Mouse (Mus musculus) brown adipose tissue, adult 24 weeks (tissue): ENCODE data around the gene Krtdap. TPM values are rescaled to one million over a fixed set of nuclear protein-coding genes. Genes with fewer than 3 reads are reported as not detected.
A peak's percentile ranks its signal among the peaks of the same experiment; 100 is the strongest.
"Not testable (repeated sequence)": the region's sequence is repeated elsewhere in the genome, so short reads cannot be mapped to it uniquely, and the experiment has no call there.

Experiments
- H3K27ac ChIP-seq: fragments of 200-500 bp; replicated peaks from 2 replicates; pipeline ENCODE4 v1.5.1; 2012; ENCODE audit warnings: low read depth, mild to moderate bottlenecking, low read length
- H3K4me1 ChIP-seq: fragments of 200-500 bp; 2 replicates; pipeline ENCODE4 v1.6.1; 2012; ENCODE audit warnings: low read length, mixed read lengths; ENCODE audit not compliant: control insufficient read depth, insufficient read depth, insufficient read length
- H3K4me3 ChIP-seq: fragments of 200-500 bp; 2 replicates; pipeline ENCODE4 v1.5.1; 2012; ENCODE audit warnings: low read depth, mild to moderate bottlenecking, low read length, moderate library complexity; ENCODE audit not compliant: insufficient read depth
- polyA plus RNA-seq: library from polyadenylated mRNA; stranded (reverse); fragments of >200 nt; gene quantifications from 2 replicates; pipeline ENCODE4 v1.2.4, GENCODE M21; 2012; ENCODE audit not compliant: missing spikeins, insufficient read depth, insufficient read length

The Krtdap gene
- polyA plus RNA-seq, 1 experiment: 11.5 TPM

DNA sequence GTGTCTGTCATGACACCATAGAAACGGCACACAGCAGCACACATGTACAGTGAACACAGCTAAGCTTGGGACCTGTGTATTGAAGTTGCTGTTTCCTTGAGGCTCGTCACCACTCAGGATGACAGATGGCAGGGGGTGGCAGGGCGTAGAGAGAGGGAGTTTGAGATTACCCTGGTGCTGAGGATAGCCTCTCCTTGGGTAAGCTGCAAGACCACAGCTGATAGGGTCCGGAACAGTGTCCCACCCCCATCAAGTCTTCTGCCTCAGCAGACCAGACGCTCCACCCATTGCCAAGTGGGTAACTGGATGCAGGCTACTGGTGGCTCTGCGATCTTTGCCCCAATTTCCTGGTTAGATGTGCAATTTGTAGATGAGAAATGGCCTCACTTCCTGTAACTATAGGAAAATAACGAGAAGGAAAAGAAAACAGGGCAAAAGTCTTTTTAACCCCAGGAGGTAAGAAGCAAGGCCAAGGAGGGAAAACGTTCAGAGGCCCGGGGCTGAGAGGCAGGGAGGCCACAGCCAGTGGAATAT lies 24.1 kb downstream of the Krtdap start:
- Histone ChIP-seq H3K4me1 (peaks cover 15% of the 10 kb centered on the region), H3K4me3 (no peak overlapping the region), H3K27ac (peak overlapping the region; percentile 93)

DNA sequence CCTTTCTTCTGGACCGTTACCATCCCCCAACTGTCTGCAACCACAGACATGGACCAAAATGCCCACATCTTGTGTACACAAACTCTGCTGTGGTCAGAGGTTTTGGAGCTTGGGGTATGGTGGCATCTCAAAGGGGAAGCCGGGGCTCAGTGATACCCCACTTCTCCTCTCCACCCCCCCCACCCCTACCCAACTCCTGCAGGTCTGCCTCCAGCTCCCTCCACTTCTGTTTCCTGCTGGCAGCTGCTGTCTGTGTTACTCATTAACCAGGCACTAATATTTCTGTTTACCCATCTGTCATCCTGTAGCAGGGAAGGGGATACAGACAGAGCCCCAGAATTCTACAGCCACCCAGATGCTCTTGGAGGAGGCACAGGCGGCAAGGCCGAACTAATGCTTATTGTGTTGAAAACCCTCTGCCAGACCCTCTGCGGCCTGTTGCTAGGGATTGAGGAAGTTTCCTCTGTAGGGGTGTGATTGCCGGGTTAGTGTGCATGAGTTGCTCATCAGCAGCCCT lies 24.7 kb downstream of the Krtdap start:
- Histone ChIP-seq H3K27ac (peak overlapping the region; percentile 61), H3K4me3 (no peak overlapping the region), H3K4me1 (peaks cover 15% of the 10 kb centered on the region)

DNA sequence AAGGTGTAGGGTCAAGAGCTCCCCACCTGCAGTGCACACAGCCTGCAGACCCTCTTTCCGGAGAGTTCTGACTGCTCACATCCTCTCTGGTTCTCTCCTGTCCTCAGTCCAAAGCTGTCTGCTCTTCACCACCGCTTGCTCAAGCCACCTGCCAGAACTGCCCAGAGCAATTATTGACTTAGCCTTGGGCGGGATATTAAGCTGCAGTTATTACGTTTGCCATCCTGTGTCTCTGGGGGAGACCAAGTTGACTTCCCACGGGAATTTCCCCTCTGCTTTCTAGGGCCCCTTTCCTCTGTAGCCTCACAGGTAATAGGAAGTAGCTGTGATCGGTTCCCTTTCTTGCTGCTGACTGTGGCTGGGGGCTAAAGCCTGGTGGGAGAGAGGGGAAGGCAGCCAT lies 32.4 kb downstream of the Krtdap start:
- Histone ChIP-seq H3K4me3 (no peak overlapping the region), H3K27ac (no peak overlapping the region), H3K4me1 (peaks cover 3% of the 10 kb centered on the region)

DNA sequence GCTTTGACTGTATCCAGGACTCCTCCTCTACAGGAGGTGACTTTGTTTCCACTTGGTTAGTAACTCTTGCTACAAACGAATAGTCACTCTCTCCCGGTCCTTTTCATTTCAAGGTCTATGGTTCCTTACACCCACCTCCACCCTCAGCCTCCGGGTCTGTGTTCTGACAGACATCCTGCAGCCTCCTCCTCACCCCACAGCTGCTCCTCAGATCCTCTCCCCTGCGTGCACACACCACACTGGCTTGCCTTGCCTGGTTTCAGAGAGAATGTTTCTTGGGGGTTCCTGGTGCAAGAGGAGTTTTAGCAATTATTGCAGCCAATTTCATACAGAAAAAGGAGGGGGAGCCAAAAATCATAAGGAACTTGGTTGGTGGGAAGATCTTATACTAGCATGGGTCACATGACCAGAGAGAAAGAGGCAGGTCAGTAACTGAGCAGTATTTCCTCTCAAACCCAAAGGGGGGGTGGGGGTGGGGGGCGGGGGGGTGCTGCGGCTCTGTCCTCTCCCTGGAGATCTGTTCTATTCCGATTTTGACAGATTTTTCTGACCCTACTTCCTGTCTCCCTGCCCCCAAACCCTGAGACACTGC lies 33.3 kb downstream of the Krtdap start:
- H3K4me1 ChIP-seq: peaks cover 3% of the 10 kb centered on the region

DNA sequence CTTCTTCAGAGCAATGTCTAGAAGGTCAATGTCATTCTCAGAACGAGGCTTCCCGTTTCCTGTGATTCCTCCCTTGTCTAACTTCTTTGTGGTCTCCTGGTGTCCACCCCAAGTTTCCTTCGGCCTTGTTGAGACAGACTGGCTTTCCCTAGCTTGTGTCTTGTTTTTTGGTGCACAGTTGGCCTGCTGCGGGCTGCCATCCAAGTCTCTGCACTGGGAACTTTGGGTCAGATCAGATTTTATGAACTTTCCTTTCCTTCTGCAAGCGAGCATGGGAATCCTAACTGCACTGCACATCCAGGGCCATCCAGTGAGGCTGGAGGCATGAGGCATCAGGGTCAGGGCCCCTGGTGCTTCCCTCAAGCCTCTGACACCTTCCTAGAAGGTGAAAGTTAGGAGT lies 33.8 kb downstream of the Krtdap start:
- peak overlapping the region; percentile 19; the same call in 1 of the 2 replicates for H3K27ac ChIP-seq
- no peak overlapping the region for H3K4me3 ChIP-seq
- peaks cover 3% of the 10 kb centered on the region for H3K4me1 ChIP-seq

More for the DNA sequence above, 33.3 kb downstream of the Krtdap start:
- Histone ChIP-seq H3K27ac (0 out of 2 replicates have a peak overlapping the region, but pooled peaks have one; percentile 19), H3K4me3 (no peak overlapping the region)

DNA sequence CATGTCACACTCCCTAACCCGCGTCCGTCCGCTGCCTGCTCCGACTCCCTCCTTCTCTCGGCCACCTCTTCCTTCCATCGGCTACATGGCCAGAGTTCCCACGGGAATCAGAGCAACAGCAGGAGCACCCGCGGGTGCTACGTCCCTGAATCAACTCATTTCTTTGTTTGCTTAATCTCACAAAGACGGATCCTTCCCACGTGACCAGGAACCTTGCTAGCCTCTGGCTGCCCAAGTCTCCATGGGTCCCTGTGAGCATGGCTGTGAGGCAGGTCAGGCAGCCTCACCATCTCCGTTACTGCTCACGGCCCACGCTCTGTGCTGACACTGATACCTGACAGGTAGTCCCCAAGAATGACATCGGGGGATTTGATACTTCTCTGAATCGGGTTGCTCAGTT lies 36.0 kb downstream of the Krtdap start, which contains the start of gene Ffar2:
TSS of gene Ffar2 (minus strand) at position 101 of the 400 bp plus-strand sequence.
- H3K4me3 ChIP-seq: no peak within 1 kb of the TSS
- H3K27ac ChIP-seq: no peak within 1 kb of the TSS
- H3K4me1 ChIP-seq: peaks cover 3% of the 10 kb centered on the region

DNA sequence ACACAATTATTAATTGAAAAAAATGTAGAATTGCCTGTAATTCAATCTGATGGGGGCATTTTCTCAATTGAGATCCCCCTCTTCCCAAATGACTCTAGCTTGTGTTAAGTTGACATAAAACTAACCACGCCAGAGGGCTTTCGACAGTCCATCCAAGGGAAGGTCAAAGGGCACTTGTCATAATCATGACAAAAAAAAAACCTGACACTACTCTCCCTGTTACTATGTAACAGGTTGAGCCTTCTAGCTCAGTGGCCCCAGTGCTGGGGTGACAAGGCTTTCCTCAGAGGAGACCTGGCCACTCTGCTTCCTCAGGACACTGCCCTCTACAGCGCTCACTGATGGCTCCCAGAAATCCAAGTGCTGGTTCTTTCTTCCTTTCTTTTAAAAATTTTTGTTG lies 36.6 kb downstream of the Krtdap start:
- peaks cover 3% of the 10 kb centered on the region for H3K4me1 ChIP-seq
- no peak overlapping the region for H3K4me3 ChIP-seq
- no peak overlapping the region for H3K27ac ChIP-seq

DNA sequence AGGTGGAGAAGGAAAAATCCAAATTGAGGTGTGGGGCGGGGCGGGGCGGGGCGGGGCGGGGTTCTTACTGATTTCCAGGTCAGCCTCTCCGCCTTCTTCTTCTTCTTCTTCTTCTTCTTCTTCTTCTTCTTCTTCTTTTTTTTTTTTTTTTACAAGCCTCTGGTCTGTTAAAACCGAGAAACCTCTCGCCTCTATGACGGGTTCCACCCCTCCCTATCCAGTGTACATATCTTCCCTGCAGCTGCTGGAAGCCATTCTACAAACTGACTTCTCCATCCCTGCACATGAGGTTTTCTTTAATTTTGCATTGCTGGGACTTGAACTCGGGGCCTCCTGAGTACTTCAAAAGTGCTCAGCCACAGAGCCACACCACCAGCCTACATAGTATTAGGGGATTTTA lies 39.0 kb downstream of the Krtdap start:
- Histone ChIP-seq H3K4me3 (no peak overlapping the region), H3K4me1 (no peaks in the 10 kb centered on the region), H3K27ac (no peak overlapping the region)

DNA sequence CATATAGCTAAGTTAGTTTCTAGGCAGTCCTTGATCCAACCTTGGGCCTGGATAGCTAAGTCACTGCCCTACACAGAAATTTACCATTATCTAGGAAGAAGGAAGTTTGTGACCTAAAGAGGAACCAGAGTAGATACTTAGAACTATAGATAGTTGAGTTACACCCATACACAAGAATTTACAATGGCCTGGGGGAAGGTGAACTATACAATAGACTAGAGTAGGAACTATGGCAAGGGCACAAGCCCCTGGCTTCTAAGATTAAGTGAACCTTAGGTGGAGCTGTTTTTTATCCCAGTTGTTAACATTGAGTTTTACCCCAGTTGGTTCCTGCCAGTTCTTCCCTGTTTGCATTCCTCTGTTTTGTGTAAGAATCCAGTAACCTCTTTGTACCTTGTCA lies 41.2 kb downstream of the Krtdap start:
- H3K4me3 ChIP-seq, H3K4me1 ChIP-seq, H3K27ac ChIP-seq: not testable (repeated sequence)

DNA sequence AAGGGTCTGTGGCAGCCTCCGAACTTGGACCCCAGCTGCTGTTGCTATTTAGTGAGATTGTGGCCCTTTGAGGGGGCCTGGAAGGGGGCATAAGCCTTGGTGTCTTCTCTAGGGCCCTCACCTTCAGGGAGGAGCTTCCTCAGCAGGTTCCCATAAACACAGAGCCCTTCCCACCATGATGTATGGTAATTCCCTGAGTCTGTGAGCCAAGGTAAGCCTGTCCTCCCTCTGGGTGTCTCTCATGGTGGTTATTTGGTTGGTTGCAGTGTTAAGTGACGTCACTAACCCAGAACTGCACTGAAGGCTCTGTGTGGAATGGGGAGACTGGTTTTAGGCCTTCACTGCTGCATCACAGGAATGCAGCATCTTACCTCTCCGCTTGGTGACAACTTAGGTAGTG lies 41.7 kb downstream of the Krtdap start:
- Histone ChIP-seq H3K4me1 (no peaks in the 10 kb centered on the region), H3K4me3 (no peak overlapping the region), H3K27ac (no peak overlapping the region)

DNA sequence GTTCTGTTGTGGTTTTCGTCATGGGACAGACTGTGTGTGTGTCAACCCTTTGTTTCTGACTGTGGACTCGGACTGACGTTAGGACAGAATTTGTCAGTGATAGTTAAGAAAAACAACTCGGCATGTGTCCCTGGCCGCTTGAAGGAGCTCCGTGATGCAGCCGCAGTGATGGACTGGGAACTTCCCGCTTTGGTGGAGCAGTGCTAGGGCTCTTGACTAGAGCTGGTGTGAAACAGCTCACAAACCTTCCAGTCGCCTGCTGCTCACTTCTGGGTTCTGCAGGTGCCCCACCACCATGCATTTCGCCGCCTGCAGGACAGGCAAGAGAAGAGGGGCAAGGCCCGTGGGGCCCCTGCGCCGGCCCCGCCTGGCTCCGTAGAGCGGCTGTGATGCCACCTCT lies 44.6 kb downstream of the Krtdap start:
- no peak overlapping the region for H3K27ac ChIP-seq
- H3K4me3 ChIP-seq: no peak overlapping the region
- no peaks in the 10 kb centered on the region for H3K4me1 ChIP-seq

DNA sequence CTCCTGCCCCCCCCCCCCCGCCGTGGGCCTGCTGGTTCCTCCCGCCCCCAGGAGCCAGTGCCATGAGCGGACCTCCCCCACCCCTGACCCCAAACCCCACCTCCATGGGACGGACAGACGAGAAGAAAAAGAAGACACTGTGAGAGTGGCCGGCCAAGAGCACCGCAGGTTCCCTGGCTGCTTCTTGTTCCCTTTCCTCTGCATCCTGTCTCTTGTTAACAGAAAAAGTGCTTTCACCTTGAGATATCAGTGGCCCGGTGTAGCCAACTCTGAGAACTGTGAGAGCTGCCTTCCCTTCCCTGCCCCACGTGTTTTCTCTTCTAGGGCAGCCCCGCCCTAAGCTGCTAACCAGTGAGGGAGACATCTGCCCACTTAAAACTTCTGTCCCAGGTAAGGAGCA lies 45.0 kb downstream of the Krtdap start:
- H3K4me1 ChIP-seq, H3K27ac ChIP-seq, H3K4me3 ChIP-seq: not testable (repeated sequence)

DNA sequence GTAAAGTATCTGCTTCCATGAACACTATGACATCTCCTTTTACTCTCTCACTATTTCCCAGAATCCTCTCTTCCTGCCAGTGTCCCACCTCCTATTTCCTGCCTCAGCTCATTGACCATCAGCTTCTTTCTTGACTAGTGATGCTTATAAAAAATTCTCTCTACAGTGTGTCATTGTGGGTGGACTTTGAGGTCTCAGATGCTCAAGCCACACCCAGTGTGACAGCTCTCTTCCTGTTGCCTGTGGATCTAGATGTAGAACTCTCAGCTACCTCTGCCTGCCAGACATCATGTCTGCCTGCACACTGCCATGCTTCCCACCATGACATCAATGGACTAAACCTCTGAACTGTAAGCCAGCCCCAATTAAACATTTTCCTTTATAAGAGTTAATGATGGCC lies 49.6 kb downstream of the Krtdap start:
- Histone ChIP-seq H3K27ac (no peak overlapping the region), H3K4me3 (no peak overlapping the region), H3K4me1 (no peaks in the 10 kb centered on the region)

DNA sequence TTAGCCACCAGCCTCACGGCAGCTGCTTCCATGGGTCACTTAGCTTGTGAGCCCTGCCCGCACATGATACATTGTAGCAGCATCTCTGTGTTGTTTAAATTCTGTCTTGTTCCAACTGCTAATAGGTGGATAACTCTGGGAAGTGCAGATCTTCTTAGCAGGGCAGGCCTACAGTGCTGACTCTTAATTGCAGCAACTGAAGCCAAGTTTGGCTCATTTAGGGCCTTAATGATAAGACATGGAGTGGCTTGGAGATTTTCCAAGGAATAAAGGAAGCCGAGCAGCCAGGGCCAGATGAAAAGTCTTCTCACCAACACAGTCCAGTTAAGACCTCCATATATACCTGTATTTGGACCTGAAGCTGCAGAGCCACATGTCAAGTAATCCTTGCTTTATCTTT lies 52.6 kb downstream of the Krtdap start:
- H3K4me1 ChIP-seq: no peaks in the 10 kb centered on the region
- H3K27ac ChIP-seq: no peak overlapping the region
- H3K4me3 ChIP-seq: no peak overlapping the region
